Mouse (Mus musculus) liver, postnatal 0 days (tissue): ENCODE measurements around the gene Krt7. TPM values are rescaled to one million over a fixed set of nuclear protein-coding genes. Genes with fewer than 3 reads are reported as not detected.

Experiments
- ATAC-seq: fragments of 200-750 bp; cut with Nextera tagmentation; 2 replicates; pipeline ENCODE4 v1.8.0; 2017; ENCODE audit warnings: mild to moderate bottlenecking, moderate library complexity
- DNase-seq: peaks from one replicate; pipeline ENCODE4 v3.0.0-alpha.2; 2016
- H3K27ac ChIP-seq: fragments of 300-500 bp; sonication (generic); 2 replicates; pipeline ENCODE4 v1.5.1; 2014; ENCODE audit warnings: antibody characterized with exemption, moderate library complexity, mild to moderate bottlenecking, low read depth
- H3K27me3 ChIP-seq: fragments of 300-500 bp; sonication (generic); 2 replicates; pipeline ENCODE4 v1.6.1; 2014; ENCODE audit warnings: low read length, control low read depth, mixed read lengths; ENCODE audit not compliant: insufficient read depth
- H3K36me3 ChIP-seq: fragments of 300-500 bp; sonication (generic); replicated peaks from 2 replicates; pipeline ENCODE4 v1.6.1; 2014; ENCODE audit warnings: mild to moderate bottlenecking, control low read depth, low read length, moderate library complexity, mixed read lengths; ENCODE audit not compliant: insufficient read depth
- H3K4me1 ChIP-seq: fragments of 300-500 bp; sonication (generic); 2 replicates; pipeline ENCODE4 v1.6.1; 2014; ENCODE audit warnings: antibody characterized with exemption, mild to moderate bottlenecking, control low read depth; ENCODE audit not compliant: insufficient read depth
- H3K4me2 ChIP-seq: fragments of 300-500 bp; sonication (generic); 2 replicates; pipeline ENCODE4 v1.6.1; 2014; ENCODE audit warnings: low read depth, mild to moderate bottlenecking, low read length, moderate library complexity, mixed read lengths
- H3K4me3 ChIP-seq: fragments of 300-500 bp; sonication (generic); 2 replicates; pipeline ENCODE4 v1.5.1; 2014; ENCODE audit warnings: low read depth, low read length
- H3K9ac ChIP-seq: fragments of 300-500 bp; sonication (generic); replicated peaks from 2 replicates; pipeline ENCODE4 v1.6.1; 2014; ENCODE audit warnings: mild to moderate bottlenecking, moderate library complexity
- H3K9me3 ChIP-seq: fragments of 300-500 bp; sonication (generic); 2 replicates; pipeline ENCODE4 v1.6.1; 2016; ENCODE audit warnings: mild to moderate bottlenecking, control low read depth, low read length, mixed read lengths
- CTCF ChIP-seq: sonication (generic); IDR thresholded peaks from 2 replicates; pipeline ENCODE4 v1.5.1; 2016; ENCODE audit warnings: antibody characterized with exemption, low read depth
- EP300 ChIP-seq: IDR thresholded peaks from 2 replicates; pipeline ENCODE4 v1.6.1; 2016; ENCODE audit warnings: antibody characterized with exemption, low read depth, mild to moderate bottlenecking
- WGBS: fragments of 180-500 bp; shearing (Covaris S2); extraction: QIAGEN DNeasy Blood & Tissue Kit; methylation state at CpG from one replicate; pipeline ENCODE4 v1.1.7; 2014; ENCODE audit not compliant: insufficient replicate concordance; 5-methylcytosine and 5-hydroxymethylcytosine counted together
- polyA plus RNA-seq: library from polyadenylated mRNA; unstranded; fragments of >200 nt; fragmentation: Nextera tagmentation; extraction: Ambion mirVana; gene quantifications from 2 replicates; pipeline ENCODE4 v1.2.1, GENCODE M21; 2015

Gene Krt7
- polyA plus RNA-seq, 1 experiment from 2014 or later, result 2.4 TPM

DNA sequence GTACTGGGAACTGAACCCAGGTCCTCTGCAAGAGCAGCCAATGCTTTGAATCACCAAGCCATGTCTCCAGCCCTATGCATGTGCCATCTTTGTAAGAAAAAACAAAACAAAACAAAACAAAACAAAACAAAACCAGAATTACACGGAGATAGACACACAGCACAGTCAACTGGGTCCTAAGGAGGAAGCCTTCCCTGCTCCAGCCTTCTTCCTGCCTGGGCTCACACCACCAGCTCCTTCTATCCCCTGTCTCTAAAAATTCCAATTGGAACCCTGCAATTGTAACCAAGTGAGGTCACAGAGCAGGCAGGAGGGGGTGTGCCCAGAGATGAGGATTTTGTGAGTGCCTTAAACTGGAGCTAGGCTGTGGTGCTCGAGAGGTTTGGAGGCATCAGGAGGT lies 36.6 kb downstream of the Krt7 start, which contains the start of gene Krt88:
Gene Krt88, plus strand, starts transcription at position 301 of the 400 bp plus-strand sequence.
- Histone ChIP-seq H3K9ac (no peak within 1 kb of the TSS), H3K4me3 (no peak within 1 kb of the TSS), H3K36me3 (no peaks in the 10 kb centered on the region), H3K4me1 (no peaks in the 10 kb centered on the region), H3K9me3 (no peaks in the 10 kb centered on the region), H3K27ac (no peak within 1 kb of the TSS), H3K4me2 (no peak within 1 kb of the TSS), H3K27me3 (no peaks in the 10 kb centered on the region)
- no peak for ATAC-seq
- no peak for DNase-seq
- TF ChIP-seq CTCF (no peak), EP300 (no peak)
- 69% methylated on average over 2 of the region's 2 CpGs for WGBS

DNA sequence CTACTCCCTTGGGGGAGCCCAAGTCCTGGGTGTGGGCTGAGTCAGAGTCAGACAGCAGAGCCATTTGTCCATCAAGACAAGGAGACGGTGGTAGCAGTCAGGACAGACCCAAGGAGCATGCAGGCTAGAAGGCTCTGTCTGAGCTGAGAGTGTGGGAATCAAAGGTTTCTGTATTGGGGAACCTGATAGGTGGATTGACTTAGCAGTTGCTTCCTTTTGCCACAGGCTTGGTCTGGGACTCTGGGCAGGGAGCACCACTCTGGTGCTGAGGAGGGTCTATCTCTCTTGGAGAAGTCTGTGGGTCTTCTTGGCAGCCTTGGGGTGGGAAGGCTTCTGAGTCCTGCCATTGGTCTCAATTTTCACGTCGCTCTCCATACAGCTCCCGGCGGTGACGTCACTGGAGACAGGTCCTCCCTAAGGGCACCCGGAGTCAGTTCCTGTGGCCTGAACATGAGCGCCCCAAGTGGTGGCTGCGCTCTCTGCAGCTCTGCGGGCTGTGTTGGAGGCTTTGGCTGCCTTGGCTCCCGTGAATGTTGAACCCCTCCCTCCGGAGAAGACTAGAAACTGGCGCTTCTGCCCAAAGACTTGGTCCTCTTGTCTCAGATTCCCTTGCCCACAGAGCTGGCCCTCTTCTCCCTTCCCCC lies 42.4 kb downstream of the Krt7 start:
- Histone ChIP-seq H3K36me3 (no peaks in the 10 kb centered on the region), H3K9ac (no peak overlapping the region), H3K4me3 (no peak overlapping the region), H3K4me1 (peaks cover 2% of the 10 kb centered on the region; the same call in 1 of the 2 replicates), H3K27me3 (no peaks in the 10 kb centered on the region), H3K4me2 (no peak overlapping the region), H3K27ac (no peak overlapping the region), H3K9me3 (0 out of 2 replicates have a peak, but pooled peaks cover 2% of the 10 kb centered on the region)
- DNase-seq (peak; percentile 82), ATAC-seq (peak; percentile 69; the same call in 1 of the 2 replicates)
- WGBS, result 5% methylated on average over 13 of the region's 13 CpGs
- TF ChIP-seq EP300 (no peak), CTCF (peak; percentile 75)

GRCm38 (mm10) chr15:101454774-101455173 lies 43.9 kb downstream of the Krt7 start:
- WGBS, result 74% methylated on average over 8 of the region's 8 CpGs
- Histone ChIP-seq H3K4me3 (no peak overlapping the region), H3K4me2 (no peak overlapping the region), H3K9me3 (0 out of 2 replicates have a peak, but pooled peaks cover 2% of the 10 kb centered on the region), H3K27ac (no peak overlapping the region), H3K27me3 (no peaks in the 10 kb centered on the region), H3K36me3 (no peaks in the 10 kb centered on the region), H3K9ac (no peak overlapping the region), H3K4me1 (peaks cover 2% of the 10 kb centered on the region; the same call in 1 of the 2 replicates)
- ATAC-seq (no peak), DNase-seq (no peak)
- no peak for TF ChIP-seq CTCF
- TF ChIP-seq EP300, result no peak

GRCm38 (mm10) chr15:101455292-101455691 lies 44.4 kb downstream of the Krt7 start:
- WGBS, result 65% methylated on average over 2 of the region's 2 CpGs

DNA sequence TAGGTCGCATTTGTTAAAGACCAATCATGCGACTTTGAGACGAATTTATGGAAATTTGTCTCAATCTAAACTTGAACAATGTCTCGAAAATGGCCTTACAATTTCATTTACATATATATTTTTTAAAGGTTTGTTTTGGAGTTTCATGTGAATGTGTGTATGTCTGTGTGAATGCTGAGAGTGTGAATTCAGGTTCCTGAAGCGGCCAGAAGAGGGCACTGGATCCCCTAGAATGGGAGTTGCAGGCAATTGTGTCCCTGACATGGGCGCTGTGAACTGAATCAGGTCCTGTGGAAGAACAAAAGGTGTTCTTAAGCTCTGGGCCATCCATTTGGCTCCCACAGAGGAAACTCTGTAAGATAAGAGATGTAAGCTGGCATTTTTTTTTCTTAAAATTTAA lies 45.0 kb downstream of the Krt7 start:
- no peak for TF ChIP-seq EP300
- TF ChIP-seq CTCF, result peak; percentile 15; the same call in 1 of the 2 replicates
- H3K9ac ChIP-seq, result no peak overlapping the region
- 82% methylated on average over 6 of the region's 6 CpGs for WGBS
- peaks cover 2% of the 10 kb centered on the region; the same call in 1 of the 2 replicates for H3K4me1 ChIP-seq
- no peak overlapping the region for H3K4me3 ChIP-seq
- no peaks in the 10 kb centered on the region for H3K36me3 ChIP-seq
- no peak overlapping the region for H3K27ac ChIP-seq
- H3K9me3 ChIP-seq, result 0 out of 2 replicates have a peak, but pooled peaks cover 2% of the 10 kb centered on the region
- ATAC-seq (no peak), DNase-seq (no peak)
- no peak overlapping the region for H3K4me2 ChIP-seq
- no peaks in the 10 kb centered on the region for H3K27me3 ChIP-seq

More at GRCm38 (mm10) chr15:101455292-101455691, 44.4 kb downstream of the Krt7 start:
- Histone ChIP-seq H3K4me2 (no peak overlapping the region), H3K4me3 (no peak overlapping the region), H3K9me3 (0 out of 2 replicates have a peak, but pooled peaks cover 2% of the 10 kb centered on the region), H3K36me3 (no peaks in the 10 kb centered on the region), H3K27me3 (no peaks in the 10 kb centered on the region), H3K4me1 (peaks cover 2% of the 10 kb centered on the region; the same call in 1 of the 2 replicates), H3K27ac (no peak overlapping the region), H3K9ac (no peak overlapping the region)
- ATAC-seq (no peak), DNase-seq (no peak)
- no peak for TF ChIP-seq EP300
- no peak for TF ChIP-seq CTCF

DNA sequence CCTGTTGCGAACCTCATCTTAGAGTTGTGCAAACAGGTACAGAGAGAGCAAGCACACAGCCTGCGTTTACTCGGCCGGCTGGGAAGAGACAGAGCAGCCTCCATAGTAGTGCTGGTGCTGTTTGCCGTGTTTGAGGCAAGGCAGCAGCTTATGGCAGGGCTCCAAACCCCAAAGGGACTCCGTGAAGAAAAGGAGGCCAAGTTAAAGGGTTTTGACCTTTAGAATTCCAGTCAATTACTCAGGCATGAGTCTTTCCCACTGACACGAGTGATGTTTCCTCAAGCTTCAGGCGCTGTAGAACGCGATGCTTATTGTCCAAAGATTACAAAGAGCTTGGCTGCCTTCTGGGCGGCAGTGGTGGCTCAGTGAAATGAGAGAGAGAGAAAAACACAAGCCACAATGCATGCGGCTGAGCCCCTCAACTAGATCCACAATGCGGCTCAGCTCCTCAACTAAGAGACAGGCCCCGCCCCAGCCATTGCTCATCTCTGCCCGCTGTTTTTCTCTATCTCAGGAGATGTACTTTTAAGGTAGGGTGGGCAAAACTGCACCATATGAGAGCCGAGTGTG lies 47.6 kb downstream of the Krt7 start:
- Histone ChIP-seq H3K4me3 (no peak overlapping the region), H3K27ac (no peak overlapping the region), H3K27me3 (no peaks in the 10 kb centered on the region), H3K9ac (no peak overlapping the region), H3K36me3 (no peaks in the 10 kb centered on the region), H3K9me3 (0 out of 2 replicates have a peak, but pooled peaks cover 2% of the 10 kb centered on the region), H3K4me1 (no peaks in the 10 kb centered on the region), H3K4me2 (no peak overlapping the region)
- ATAC-seq (no peak), DNase-seq (no peak)
- TF ChIP-seq EP300 (no peak), CTCF (no peak)
- WGBS, result 67% methylated on average over 16 of the region's 16 CpGs
